Mouse (Mus musculus): Measurements from ENCODE around the gene Mecom. TPM values are rescaled to one million over a fixed set of nuclear protein-coding genes. Genes with fewer than 3 reads are reported as not detected.
A peak's percentile ranks its signal among the peaks of the same experiment; 100 is the strongest.
"Not testable (repeated sequence)": the region's sequence is repeated elsewhere in the genome, so short reads cannot be mapped to it uniquely, and the experiment has no call there.

Mecom gene
- polyA plus RNA-seq (2014; fragmentation: Nextera tagmentation; extraction: Ambion mirVana) = 74.0 and 77.5 TPM in 2 replicates

DNA sequence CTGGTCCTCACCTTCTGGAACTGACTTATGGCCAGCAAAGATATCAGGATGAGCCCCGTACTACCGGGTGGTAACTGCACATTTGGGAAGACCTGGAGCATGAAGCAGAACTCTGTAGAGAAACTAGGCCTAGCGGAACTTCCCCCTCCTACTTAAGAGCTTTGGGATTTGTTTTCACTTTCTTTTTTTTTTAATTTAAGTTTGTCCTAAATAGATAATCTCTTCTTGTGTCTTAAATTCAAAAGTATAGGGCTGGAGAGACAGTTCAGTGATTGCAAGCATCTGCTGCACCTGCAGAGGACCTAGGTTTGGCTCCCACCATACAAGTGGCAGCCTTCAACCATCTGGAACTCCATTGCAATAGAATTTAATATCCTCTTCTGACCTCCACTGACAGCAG is at the start of gene Mecom:
Mecom (minus strand) TSS at position 101 of the 400 bp plus-strand sequence.
- Histone ChIP-seq H3K4me1 (ENCODE audit: insufficient read depth) (0 out of 2 replicates have a peak, but pooled peaks cover 4% of the 10 kb centered on the region), H3K36me3 (ENCODE audit: insufficient read depth) (no peaks in the 10 kb centered on the region), H3K27ac (ENCODE audit: low read depth) (peak within 1 kb of the TSS; percentile 80), H3K9me3 (ENCODE audit: low read depth, low read length) (no peaks in the 10 kb centered on the region), H3K9ac (no peak within 1 kb of the TSS), H3K27me3 (ENCODE audit: insufficient read depth, low read length) (no peaks in the 10 kb centered on the region), H3K4me3 (ENCODE audit: low read depth, low read length) (no peak within 1 kb of the TSS; the same call in 1 of the 2 replicates), H3K4me2 (peak within 1 kb of the TSS; percentile 50)
- ATAC-seq (ENCODE audit: insufficient read depth) (no peak), DNase-seq (no peak)
- WGBS = 80% methylated on average over 3 of the region's 3 CpGs
- TF ChIP-seq CTCF (IDR thresholded peaks at IDR 0.05; ENCODE audit: low read depth) = no peak

DNA sequence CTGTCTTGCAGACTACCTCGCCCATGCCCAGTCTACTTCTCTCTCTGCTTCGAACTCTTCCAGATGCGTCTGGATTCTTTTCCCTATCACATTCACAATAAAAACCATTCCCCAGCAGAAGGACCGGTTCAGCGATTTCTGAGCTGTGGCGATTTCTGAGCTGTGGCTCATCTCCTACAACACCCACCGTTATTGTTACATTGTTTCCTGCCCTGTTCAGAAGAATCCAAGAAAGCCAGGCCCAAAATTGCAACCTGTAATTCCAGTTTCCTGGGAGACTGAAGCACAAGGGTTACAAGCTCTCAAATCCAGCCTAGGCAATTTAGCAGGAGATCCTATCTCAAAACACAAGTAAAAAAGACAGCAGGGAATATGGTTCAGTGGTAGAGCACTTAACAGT is 49.5 kb upstream of the Mecom start:
- no peaks in the 10 kb centered on the region for H3K9me3 ChIP-seq (ENCODE audit: low read depth, low read length)
- no peak overlapping the region for H3K4me2 ChIP-seq
- no peak for ATAC-seq (ENCODE audit: insufficient read depth)
- H3K36me3 ChIP-seq (ENCODE audit: insufficient read depth) = no peaks in the 10 kb centered on the region
- H3K27me3 ChIP-seq (ENCODE audit: insufficient read depth, low read length) = no peaks in the 10 kb centered on the region
- H3K9ac ChIP-seq = no peak overlapping the region
- no peak for DNase-seq
- H3K27ac ChIP-seq (ENCODE audit: low read depth) = no peak overlapping the region
- TF ChIP-seq CTCF (IDR thresholded peaks at IDR 0.05; ENCODE audit: low read depth) = no peak
- no peak overlapping the region for H3K4me3 ChIP-seq (ENCODE audit: low read depth, low read length)
- WGBS = 82% methylated on average over 7 of the region's 7 CpGs
- H3K4me1 ChIP-seq (ENCODE audit: insufficient read depth) = peaks cover 3% of the 10 kb centered on the region; the same call in 1 of the 2 replicates

DNA sequence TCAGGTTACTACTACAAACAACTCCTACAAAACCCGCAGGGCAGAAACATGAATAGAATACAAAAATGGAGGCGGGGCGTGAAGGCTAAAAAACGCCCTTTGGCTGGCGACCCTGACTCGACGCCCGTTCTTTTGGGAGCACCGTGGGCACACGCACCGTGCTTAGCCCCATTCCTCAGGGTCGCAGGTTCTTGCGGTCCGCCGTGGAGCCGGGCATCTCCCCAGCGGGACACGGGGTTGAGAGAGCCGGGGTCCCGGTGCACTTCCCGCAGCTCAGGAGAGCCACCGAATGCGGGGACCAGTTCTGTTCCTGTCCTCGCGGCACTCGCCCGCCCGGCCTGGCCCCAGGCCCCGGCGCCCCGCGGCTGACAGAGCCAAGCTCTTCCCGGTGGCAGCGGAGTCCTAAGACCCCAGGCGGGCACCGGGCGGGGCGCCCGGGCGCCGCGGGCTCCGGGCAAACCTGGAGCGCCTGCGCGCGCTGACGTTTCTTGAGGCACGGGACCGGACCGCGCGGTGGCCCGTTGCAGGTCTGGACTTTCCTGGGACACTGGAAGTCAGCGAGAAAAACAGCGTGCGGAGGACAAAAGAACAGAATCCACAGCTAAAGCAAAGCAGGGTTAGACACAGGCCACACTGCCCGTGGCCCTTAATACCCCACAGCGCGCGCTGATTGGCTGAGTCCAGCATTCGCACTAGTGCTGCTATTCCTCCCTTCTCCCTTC is 47.5 kb upstream of the Mecom start:
- DNase-seq = peak; percentile 66
- ATAC-seq (ENCODE audit: insufficient read depth) = peak; percentile 55
- Histone ChIP-seq H3K36me3 (ENCODE audit: insufficient read depth) (no peaks in the 10 kb centered on the region), H3K9me3 (ENCODE audit: low read depth, low read length) (no peaks in the 10 kb centered on the region), H3K4me1 (ENCODE audit: insufficient read depth) (peaks cover 3% of the 10 kb centered on the region; the same call in 1 of the 2 replicates), H3K27ac (ENCODE audit: low read depth) (peak overlapping the region; percentile 8; the same call in 1 of the 2 replicates), H3K4me2 (peak overlapping the region; percentile 74), H3K9ac (peak overlapping the region; percentile 86), H3K27me3 (ENCODE audit: insufficient read depth, low read length) (no peaks in the 10 kb centered on the region), H3K4me3 (ENCODE audit: low read depth, low read length) (peak overlapping the region; percentile 76)
- no peak for TF ChIP-seq CTCF (IDR thresholded peaks at IDR 0.05; ENCODE audit: low read depth)
- under 1% methylated on average over 62 of the region's 62 CpGs for WGBS

DNA sequence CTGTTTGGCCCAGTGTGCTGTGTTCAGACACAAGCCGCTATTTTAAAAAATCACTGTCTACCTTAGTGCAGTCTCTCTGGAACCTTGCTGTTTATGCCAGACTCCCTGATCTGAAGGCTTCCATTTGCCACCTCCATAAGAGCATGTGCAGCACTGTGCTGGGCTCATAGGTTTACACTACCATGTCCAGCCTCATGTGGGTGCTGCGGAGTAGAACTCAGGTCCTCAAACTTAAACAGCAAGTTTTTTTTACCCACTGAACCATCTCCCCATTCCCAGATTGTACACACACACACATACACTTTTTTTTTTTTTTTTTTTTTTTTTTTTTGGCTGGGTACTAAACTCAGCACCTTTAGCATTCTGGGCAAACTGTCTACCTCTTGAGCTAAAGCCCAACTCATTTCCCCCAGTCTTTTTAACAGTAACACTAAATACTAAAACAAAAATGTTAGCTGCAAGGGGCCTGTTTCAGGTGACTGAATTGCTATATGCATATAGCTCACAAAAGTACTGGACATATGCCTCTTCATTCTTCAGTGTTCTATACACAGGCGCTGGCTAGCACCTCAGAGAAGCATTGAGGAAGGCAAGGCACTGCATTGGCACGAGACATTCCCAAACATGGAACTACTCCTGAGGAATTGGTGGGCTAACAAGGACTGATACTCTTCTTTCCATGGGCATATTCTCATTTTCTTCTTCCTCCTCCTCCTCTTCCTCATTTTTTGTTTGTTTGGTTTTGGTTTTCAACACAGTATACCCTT is 46.1 kb upstream of the Mecom start:
- DNase-seq (peak; percentile 60), ATAC-seq (ENCODE audit: insufficient read depth) (peak; percentile 46; the same call in 1 of the 2 replicates)
- H3K4me2 ChIP-seq = no peak overlapping the region

DNA sequence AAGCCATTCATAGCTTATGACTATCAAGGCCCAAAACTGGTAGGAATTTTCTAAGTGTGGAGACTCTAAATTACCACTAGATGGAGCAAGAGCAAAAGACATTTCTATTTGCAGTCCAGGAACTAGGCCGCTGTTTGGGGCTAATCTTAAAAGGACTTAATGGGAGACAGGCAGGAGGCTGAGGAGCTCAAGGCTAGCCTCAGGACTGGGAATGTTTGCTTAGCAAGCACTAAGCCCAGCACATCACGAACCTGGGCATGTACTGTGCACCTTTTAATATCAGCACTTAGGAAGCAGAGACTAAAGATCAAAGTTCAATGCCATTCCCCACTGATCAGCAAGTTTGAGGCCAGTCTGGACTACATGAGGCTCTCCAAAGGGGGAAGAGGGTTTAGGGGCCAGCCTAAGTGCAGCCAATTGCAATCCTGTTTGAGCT is 44.6 kb upstream of the Mecom start:
- 0% methylated on average over 2 of the region's 2 CpGs for WGBS
- peak; percentile 92 for DNase-seq

More for the DNA sequence above, 46.1 kb upstream of the Mecom start:
- Histone ChIP-seq H3K27me3 (ENCODE audit: insufficient read depth, low read length) (no peaks in the 10 kb centered on the region), H3K9me3 (ENCODE audit: low read depth, low read length) (no peaks in the 10 kb centered on the region), H3K4me3 (ENCODE audit: low read depth, low read length) (no peak overlapping the region), H3K27ac (ENCODE audit: low read depth) (no peak overlapping the region), H3K9ac (no peak overlapping the region), H3K4me1 (ENCODE audit: insufficient read depth) (peaks cover 3% of the 10 kb centered on the region; the same call in 1 of the 2 replicates), H3K36me3 (ENCODE audit: insufficient read depth) (no peaks in the 10 kb centered on the region)
- WGBS = 65% methylated on average over 4 of the region's 4 CpGs
- TF ChIP-seq CTCF (IDR thresholded peaks at IDR 0.05; ENCODE audit: low read depth) = peak; percentile 38

DNA sequence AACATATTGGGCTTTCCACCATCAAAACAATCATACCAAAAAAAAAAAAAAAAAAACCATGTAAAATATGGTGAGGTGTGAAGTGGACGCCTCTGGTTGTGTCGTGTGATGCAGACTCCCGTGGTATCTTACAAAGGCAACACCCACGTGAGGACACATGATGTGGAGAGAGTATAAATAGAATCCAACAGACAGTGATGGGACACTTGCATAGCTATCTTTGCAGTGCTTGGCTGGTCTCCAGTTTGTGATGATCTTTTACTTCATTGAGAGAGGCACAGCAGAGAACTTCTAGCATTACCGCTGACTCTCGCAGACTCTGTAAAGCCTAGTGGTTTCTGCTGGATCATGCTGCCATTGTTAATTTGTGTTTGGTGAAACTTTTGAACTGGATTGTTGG is 41.1 kb upstream of the Mecom start:
- Histone ChIP-seq H3K27me3 (ENCODE audit: insufficient read depth, low read length) (no peaks in the 10 kb centered on the region), H3K9me3 (ENCODE audit: low read depth, low read length) (no peaks in the 10 kb centered on the region), H3K4me2 (no peak overlapping the region), H3K9ac (no peak overlapping the region), H3K4me3 (ENCODE audit: low read depth, low read length) (no peak overlapping the region), H3K36me3 (ENCODE audit: insufficient read depth) (no peaks in the 10 kb centered on the region), H3K4me1 (ENCODE audit: insufficient read depth) (no peaks in the 10 kb centered on the region), H3K27ac (ENCODE audit: low read depth) (no peak overlapping the region)
- TF ChIP-seq CTCF (IDR thresholded peaks at IDR 0.05; ENCODE audit: low read depth) = no peak
- WGBS = 74% methylated on average over 6 of the region's 6 CpGs
- DNase-seq (peak; percentile 6), ATAC-seq (ENCODE audit: insufficient read depth) (no peak)

More for the DNA sequence above, 44.6 kb upstream of the Mecom start:
- Histone ChIP-seq H3K4me1 (ENCODE audit: insufficient read depth) (peaks cover 3% of the 10 kb centered on the region; the same call in 1 of the 2 replicates), H3K9ac (no peak overlapping the region), H3K27ac (ENCODE audit: low read depth) (0 out of 2 replicates have a peak overlapping the region, but pooled peaks have one; percentile 4), H3K4me2 (no peak overlapping the region), H3K36me3 (ENCODE audit: insufficient read depth) (no peaks in the 10 kb centered on the region), H3K9me3 (ENCODE audit: low read depth, low read length) (no peaks in the 10 kb centered on the region), H3K27me3 (ENCODE audit: insufficient read depth, low read length) (no peaks in the 10 kb centered on the region), H3K4me3 (ENCODE audit: low read depth, low read length) (no peak overlapping the region)
- peak; percentile 67 for ATAC-seq (ENCODE audit: insufficient read depth)
- TF ChIP-seq CTCF (IDR thresholded peaks at IDR 0.05; ENCODE audit: low read depth) = peak; percentile 78

DNA sequence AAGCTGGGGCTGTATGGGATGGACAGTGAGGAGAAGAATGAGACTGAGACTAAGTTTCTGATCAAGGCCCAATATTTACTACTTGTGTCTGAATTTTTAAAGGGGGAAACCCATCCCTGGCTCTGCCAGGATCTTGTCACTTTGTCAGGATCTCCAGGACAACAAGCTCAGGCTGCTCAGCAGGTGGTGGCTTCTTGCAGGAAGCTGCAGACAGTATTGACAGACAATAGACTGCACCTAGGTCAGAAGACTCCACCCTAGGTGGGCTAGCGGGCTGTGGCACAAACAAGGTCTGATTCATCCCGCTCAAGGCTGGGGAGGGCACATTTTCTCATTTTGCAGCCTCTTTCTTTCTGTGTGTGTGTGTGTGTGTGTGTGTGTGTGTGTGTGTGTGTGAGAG is 25.7 kb upstream of the Mecom start:
- ATAC-seq (ENCODE audit: insufficient read depth) (no peak), DNase-seq (no peak)
- no peaks in the 10 kb centered on the region for H3K9me3 ChIP-seq (ENCODE audit: low read depth, low read length)
- no peak overlapping the region for H3K9ac ChIP-seq
- no peaks in the 10 kb centered on the region for H3K27me3 ChIP-seq (ENCODE audit: insufficient read depth, low read length)
- no peak overlapping the region for H3K4me3 ChIP-seq (ENCODE audit: low read depth, low read length)
- no peaks in the 10 kb centered on the region for H3K36me3 ChIP-seq (ENCODE audit: insufficient read depth)
- no peak overlapping the region for H3K4me2 ChIP-seq
- no peak overlapping the region for H3K27ac ChIP-seq (ENCODE audit: low read depth)
- 15% methylated on average over 2 of the region's 2 CpGs for WGBS
- no peak for TF ChIP-seq CTCF (IDR thresholded peaks at IDR 0.05; ENCODE audit: low read depth)
- no peaks in the 10 kb centered on the region for H3K4me1 ChIP-seq (ENCODE audit: insufficient read depth)

DNA sequence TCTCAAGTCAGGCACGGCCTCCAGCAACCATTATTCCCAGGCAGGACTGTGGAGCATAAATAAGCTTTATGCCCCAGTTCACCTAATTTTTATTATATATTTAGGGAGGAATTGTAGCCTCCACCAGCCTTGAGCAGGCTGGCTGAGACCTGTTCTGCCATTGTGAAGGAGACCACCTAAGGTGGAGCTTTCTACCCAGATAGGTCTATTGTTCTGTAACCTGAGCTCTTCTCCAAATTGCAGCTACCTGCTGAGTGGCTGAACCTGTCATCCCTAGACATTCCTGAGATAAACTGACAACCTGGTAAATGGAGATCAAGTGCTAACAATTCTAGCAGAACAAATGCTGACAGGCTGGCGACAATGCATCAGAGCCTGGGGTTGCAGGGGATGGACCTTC is 18.5 kb upstream of the Mecom start:
- H3K4me2 ChIP-seq; H3K36me3 ChIP-seq (ENCODE audit: insufficient read depth); H3K4me3 ChIP-seq (ENCODE audit: low read depth, low read length); H3K9ac ChIP-seq; H3K4me1 ChIP-seq (ENCODE audit: insufficient read depth); H3K27me3 ChIP-seq (ENCODE audit: insufficient read depth, low read length); H3K9me3 ChIP-seq (ENCODE audit: low read depth, low read length); H3K27ac ChIP-seq (ENCODE audit: low read depth); DNase-seq; ATAC-seq (ENCODE audit: insufficient read depth): not testable (repeated sequence)
- WGBS = no CpG with 5 or more reads among the region's 2 CpGs
